ENCODE assay signal across 22 mouse cellular contexts in the genomic region with DNA sequence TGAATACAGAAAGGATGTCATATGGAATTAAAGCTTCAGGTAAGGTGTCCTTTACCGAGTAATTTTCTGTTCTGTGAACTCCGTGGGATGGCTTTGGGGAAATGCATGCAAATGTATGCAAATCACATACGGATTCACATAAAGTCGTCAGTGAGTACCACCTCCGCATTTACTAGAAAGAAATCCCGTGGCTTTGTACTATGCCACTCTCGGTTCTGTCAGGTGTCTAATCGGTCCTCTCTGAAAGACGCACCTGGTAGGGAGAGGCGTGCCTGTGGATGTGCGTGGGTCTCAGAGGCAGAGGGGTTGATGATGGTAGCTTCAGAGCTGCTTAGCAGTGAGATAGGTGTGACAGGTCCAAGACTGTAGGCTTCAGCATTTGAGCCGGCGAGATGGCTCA. TPM values are rescaled to one million over a fixed set of nuclear protein-coding genes. Genes with fewer than 3 reads are reported as not detected.
"Had no signal": no experiment of that assay in that cellular context is flagged by ENCODE, and none has a peak within 500 bp of the region (broad histone marks: within the 10 kb centered on the region; RNA-seq: fewer than 3 reads in every experiment).

No protein-coding gene starts in this region.

- H3K4me1 ChIP-seq: limb, embryonic 13.5 days; neural tube, embryonic 13.5 days had no signal

- H3K4me3 ChIP-seq: limb, embryonic 13.5 days; neural tube, embryonic 13.5 days had no signal

- H3K4me2 ChIP-seq: limb, embryonic 13.5 days; neural tube, embryonic 13.5 days had no signal

- H3K27me3 ChIP-seq: limb, embryonic 13.5 days; neural tube, embryonic 13.5 days had no signal

- H3K9me3 ChIP-seq: limb, embryonic 13.5 days; neural tube, embryonic 13.5 days had no signal

- H3K27ac ChIP-seq: kidney, postnatal 0 days; limb, embryonic 13.5 days; liver, embryonic 14.5 days; neural tube, embryonic 13.5 days had no signal

- DNase-seq: kidney, adult 11 months; kidney, adult 9 months; kidney, postnatal 36 days; layer of hippocampus, adult 9-11 months; lung, adult 18-20 months; midbrain, embryonic 14.5 days; retina, postnatal 1 day; right cerebral cortex, postnatal 4 days; spleen, adult 18-20 months; thymus, adult 2 months; thymus, postnatal 36 days had no signal

- H3K9ac ChIP-seq: limb, embryonic 13.5 days; liver, embryonic 14.5 days; neural tube, embryonic 13.5 days had no signal

- H3K36me3 ChIP-seq: limb, embryonic 13.5 days; neural tube, embryonic 13.5 days had no signal

RNA-seq across cellular contexts. Expression of a gene that starts 9.7 kb away (rescaled TPM):
- total RNA-seq: liver, adult 2 months; megakaryocyte-erythroid progenitor cell, adult 5-6 weeks had no signal
- polyA plus RNA-seq: liver, adult 2 months; liver, embryonic 14.5 days; stomach, embryonic 14.5 days had no signal

RNA-seq across cellular contexts. Expression of a gene that starts 40.4 kb away (rescaled TPM):
- total RNA-seq: liver, adult 2 months; megakaryocyte-erythroid progenitor cell, adult 5-6 weeks had no signal

RNA-seq across cellular contexts. Expression of a gene that starts 54.4 kb away (rescaled TPM):
- total RNA-seq: layer of hippocampus, adult 18-20 months; left cerebral cortex, adult 18-20 months; left cerebral cortex, postnatal 36 days; liver, adult 2 months; megakaryocyte-erythroid progenitor cell, adult 5-6 weeks had no signal
- polyA plus RNA-seq: kidney, postnatal 0 days; limb, embryonic 13.5 days; liver, adult 2 months; liver, embryonic 14.5 days; lung, embryonic 16.5 days; midbrain, embryonic 14.5 days; neural tube, embryonic 13.5 days; stomach, embryonic 14.5 days; thymus, adult 2 months had no signal
